Mouse (Mus musculus): ENCODE measurements around the gene Mtf1.

The Mtf1 gene

DNA sequence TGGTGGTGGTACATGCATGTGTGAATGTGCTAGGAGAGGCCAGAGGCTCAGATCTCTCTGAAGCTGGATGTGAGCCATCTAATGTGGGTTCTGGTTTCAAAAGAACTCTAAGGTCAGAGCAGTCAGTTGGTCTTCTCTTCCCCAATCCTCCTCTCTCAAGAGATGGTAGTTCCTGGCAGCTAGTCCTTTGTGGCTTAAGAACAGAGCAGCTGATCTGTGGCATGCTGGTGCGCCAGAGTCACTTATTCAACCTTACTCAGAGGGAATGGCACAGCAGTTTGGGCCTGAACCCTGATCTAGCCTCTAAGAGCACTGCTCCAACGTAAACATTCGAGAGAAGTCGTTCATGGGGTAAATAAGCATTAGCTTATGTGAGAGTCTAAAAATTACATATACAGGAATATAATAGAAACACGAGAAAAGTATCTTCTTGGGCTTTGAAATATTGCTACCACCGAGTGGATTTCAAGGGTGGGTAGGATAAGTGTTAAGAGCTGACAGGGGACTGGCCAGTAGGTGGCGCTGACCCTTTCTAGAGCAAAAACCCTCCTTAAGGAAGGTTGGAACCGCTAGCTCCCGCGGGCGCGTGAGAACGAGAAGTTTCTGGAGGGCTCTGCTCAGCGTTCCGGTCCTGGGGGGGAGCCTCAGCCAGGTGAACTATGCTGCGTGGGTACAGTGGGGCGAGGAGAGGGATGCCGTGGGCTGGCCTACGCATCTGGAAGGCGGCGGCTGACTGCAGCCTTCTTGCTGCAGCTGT is at the start of gene Mtf1:
Mtf1 (plus strand) TSS at position 553 of the 757 bp plus-strand sequence.
- peak; percentile 92 for DNase-seq (ENCODE audit: low read depth)

DNA sequence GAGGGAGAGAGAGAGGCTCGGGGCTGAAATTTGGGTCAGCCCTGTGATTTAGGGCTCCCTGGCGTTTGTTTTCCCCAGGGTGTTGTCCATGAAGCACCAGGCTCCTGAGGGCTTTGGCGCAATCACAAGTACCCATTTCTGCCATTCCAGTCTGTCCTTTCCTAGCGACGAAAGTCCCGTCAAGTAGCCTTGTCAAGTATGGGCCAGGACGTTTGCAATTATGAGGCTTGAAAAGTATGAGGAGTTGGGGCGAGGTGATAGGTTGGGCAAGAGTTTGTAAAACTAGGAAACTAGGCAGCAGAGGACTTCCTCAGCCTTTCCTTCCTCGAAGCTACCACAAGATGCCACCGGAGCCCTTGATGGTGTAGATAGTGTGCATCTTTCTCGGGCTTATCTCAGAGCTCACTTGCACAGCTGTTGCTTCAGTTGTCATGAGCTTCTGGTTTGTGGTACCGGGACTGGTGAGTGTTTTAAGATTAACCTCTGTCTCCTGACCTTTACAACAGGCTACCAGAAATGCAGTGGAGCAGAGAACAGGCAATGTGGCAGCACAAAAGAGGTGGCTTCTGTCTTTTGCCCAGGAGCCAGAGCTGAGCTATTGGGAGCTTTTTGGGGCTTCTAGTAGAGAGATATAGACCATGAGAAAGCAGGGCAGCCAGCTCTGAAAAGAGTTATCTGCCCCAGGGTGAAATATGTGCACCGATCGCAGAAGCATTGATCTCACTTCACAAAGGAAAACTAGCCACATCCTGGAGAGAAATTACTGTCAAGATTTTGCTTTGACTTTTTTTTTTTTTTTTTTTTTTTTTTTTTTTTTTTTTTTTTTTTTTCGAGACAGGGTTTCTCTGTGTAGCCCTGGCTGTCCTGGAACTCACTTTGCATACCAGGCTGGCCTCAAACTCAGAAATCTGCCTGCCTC is 49.4 kb upstream of the Mtf1 start:
- DNase-seq (ENCODE audit: low read depth): peak; percentile 82

DNA sequence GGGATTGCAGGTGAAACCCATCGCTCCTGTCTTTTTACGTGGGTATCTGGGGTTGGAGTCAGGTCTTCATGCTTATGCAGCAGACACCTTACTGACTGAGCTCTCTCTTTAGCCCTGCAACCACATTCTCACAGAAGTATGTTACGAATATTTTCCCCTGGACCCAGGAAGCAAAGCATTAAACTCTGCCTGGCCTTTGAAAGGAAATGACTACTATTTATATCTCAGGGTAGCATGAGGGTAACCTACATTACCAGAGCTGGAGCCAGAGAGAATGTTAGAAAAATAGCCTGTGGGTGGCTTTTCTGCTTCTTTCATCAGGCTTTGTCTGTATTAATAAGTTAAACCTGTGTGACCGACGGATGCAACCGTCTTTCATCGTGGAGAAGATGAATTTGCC is 46.4 kb upstream of the Mtf1 start:
- DNase-seq (ENCODE audit: low read depth): peak; percentile 49

DNA sequence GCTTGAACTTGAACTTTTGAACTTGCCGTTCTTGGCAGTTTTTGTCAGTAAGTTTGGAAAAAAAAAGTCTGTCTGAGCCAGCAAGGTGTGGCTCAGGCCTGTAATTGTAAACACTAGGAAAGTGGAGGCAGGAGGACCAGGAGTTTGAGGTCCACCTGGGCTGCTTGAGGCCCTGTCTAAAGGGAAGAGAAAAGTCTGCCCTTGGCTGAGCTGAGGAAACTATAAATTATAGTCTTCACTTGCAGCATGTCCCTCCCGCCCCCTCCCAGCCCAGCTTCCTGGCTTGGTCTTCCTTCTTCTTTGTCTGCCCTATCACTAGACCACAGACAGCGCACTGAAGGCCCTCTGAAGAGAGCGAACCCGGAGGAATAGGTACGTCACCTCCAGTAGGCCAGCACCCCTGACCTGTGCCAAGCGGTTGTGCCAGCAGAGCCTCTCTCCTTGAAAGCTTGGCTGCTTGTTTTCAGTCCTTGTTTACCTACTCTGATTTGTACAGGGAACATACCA is 42.5 kb upstream of the Mtf1 start:
- peak; percentile 61 for DNase-seq (ENCODE audit: low read depth)

DNA sequence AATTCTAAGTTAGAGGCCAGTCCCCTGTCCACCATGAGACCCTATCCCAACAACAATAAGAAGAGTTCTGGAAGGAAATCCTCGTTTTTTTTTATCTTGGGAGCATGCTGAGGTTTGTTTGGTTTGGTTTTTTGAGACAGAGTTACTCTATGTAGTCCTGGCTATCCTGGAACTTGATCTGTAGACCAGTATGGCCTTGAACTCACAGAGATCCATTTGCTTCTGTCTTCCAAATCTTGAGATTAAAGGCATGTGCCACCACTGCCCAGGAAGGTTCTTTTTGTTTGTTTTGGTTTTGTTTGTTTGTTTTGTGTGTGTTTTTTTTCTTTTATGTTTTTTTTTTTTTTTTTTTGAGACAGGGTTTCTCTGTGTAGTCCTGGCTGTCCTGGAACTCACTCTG is 40.7 kb upstream of the Mtf1 start:
- no peak for DNase-seq (ENCODE audit: low read depth)

DNA sequence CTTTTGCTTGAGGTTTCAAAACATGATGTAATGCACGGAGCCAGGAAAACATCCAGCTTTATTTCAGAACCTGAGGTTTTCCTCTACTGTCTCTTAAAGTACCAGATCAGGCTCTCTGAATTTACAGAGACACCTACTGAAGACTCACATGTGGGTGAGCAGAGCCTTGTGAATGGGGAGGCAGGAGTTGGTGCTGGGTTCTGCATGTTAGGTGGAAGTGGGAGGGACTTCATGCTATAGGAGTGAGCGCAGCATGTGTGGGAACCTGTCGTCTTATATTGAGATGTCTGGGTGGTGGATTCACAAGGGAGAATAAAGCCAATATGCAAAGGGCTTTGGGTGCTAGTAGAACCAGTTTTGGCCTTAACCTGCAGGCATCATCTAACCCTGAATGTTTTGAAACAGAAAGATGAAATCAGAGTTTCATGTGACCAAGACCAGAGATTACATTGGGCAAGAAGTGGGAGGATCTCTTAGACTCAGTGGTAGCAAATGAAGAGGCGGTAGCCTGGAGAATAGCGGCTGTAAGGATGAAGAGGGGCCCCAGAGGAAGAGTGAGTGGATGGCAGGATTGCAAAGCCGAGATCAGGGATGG is 38.9 kb upstream of the Mtf1 start:
- DNase-seq (ENCODE audit: low read depth): no peak

DNA sequence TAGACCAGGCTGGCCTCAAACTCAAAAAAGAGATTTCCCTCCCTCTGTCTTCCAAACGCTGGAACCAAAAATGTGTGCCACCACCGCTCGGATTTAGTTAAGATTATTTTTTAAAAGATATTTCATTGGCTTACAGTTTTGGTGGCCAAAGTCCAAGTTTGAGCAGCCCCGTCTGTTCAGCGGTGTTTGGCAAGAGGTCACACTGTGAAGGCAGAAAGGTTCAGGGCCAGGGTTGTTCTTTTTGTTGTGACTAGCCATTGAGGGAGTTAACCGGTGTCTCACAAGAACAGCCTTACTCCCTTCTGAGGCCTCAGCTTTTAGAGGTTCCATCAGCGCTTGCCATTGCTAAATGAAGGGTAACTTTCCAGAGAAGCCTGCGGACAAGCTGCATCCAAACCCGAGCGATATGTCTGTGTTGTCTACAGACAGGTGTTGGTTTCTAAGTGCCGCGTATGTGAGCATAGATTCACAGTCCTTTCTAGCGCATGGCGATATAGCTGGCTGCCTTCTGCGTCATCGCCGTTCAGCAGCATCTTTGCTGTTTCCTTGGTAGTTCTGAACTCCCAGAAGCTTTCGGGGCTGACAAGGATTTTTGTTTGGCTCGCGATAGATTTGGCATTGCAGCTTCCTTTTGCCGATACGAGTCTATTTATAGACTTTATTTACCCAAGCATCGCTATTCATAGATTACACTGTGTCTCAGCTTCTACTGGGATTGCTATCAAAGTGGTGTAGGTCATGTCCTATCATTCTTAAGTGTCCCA is 35.9 kb upstream of the Mtf1 start:
- DNase-seq (ENCODE audit: low read depth): no peak

DNA sequence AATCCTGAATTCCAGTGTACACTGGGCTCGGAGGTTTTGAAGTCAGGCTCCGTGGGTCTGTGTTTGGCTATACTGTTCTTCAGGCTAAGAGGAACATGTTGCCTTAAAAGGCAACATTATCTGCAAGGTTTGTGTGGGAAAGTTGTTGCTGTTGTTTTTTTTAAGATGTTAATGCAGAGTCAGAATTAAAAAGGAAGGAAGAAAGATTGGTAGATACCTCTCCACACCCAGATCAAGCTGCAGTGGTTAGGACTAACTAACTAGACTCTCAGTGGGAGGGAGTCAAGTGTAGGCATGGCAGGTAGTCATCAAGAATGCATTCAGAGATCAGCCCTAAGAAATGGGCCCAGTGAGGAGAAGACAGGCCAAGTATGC is 35.4 kb upstream of the Mtf1 start:
- no peak for DNase-seq (ENCODE audit: low read depth)

DNA sequence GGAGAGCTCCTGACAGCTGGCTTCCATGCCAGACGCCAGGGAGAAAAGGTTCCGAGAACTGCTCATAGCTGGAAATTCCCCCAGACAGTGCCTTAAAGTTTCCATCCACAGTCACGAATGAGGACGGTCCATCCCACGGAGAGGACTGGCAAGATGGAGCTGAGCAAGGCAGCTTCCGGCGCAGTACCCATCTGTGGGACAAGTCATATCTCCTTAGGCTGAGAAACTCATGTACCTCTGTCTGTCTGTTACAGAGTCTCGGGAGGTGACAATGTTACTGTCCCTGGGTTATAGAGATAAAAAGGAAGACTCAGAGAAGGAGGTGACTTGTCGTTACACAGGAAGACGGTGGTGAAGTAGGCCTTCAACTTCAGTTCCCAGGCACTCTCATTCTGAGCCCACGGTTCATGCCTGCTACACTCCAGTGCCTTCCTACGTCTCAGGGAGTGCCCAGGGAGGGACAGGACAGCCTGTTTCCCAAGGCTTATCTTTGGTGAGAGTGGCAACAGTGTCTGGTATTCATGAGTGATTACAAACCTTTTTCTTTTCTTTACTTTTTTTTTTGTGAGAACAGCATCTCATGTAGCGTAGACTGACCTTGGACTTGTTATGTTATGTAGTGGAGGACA is 32.8 kb upstream of the Mtf1 start:
- no peak for DNase-seq (ENCODE audit: low read depth)

DNA sequence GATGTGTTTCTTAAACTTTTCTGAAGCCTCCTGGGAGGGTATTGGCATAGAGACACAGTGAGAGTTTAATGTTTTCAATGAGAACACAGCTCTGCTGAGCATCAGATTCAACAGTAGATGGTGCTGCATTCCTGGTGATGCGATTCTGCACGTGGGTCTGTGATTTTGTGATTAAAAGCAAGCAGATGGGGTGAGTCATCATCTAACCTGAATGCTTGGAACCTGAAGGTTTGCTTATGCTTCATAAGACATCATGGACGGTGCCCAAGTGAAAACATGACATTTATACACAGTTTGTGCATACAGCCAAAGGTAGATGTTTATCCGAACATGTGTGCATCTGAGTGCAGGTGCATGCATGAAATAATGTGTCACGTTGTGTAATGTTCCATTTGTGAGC is 31.3 kb upstream of the Mtf1 start:
- DNase-seq (ENCODE audit: low read depth): no peak

DNA sequence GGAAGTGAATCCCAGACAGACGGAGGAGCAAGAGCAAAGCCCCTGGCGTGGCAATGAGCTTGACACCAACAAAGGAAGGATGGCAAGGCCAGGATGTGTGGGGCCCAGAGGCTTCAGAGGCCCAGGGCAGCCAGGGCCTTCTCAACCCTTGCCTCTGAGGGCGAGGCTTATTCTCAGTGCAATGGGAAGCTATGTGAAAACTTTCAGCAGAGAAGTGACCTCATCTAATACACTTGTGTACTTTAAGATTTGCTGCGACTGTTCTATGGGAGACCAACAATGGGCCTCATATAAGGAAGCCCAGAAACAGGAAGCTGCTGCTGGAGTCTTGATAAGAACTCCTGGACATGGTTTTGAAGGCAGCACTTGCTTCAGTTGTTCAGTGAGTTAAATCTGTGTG is 29.8 kb upstream of the Mtf1 start:
- DNase-seq (ENCODE audit: low read depth): no peak

DNA sequence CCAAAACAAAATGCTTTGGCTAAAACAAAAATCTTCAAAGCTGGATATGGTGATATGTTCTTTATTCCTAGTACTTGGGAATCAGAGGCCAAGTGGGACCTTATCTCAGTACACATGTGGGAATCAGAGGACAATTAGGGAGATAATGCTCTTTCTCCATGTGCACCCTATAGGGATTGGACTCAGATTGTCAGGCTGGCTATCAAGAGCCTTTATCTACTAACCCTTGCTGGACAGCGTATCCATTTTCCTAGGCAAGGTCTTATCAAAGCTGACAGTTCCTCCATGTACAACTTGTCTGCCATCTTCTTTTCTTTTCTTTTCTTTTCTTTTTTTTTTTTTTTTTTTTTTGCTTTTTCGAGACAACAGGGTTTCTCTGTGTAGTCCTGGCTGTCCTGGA is 28.5 kb upstream of the Mtf1 start:
- no peak for DNase-seq (ENCODE audit: low read depth)

DNA sequence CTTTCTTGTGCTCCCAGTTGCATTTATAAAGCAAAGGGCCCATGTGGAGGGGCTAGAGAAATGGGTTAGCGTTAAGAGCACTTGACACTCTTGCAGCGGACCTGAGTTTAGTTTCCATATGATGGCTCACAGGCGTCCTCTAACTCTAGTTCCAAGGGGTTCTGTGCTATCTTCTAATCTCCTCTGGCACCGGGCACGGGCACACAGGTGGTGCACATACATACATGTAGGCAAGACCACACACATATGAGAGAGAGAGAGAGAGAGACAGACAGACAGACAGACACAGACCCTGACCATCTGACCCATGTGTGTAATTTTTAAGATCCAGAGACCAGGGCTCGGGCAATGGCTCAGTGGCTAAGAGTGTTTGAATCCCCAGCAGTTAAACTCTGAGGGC is 27.9 kb upstream of the Mtf1 start:
- DNase-seq (ENCODE audit: low read depth): no peak

DNA sequence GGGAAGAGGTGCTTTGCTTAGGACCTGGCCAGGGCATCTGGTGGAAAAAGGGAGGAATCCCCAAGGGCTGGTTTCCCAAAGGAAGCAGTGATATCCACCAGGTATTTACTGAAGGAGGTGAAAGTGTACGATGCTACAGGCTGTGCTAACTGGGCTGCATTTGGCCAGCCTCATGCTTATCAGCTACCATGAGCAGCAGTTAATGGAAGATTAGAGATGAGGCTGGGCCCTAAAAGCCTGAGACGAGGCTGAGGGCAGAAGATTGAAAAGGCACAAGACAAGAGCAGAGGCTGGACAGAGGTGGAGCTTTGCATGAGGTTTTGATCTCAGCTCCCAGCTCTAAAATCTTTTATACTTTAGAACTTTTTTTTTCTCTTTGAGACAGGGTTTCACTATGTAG is 27.5 kb upstream of the Mtf1 start:
- no peak for DNase-seq (ENCODE audit: low read depth)

DNA sequence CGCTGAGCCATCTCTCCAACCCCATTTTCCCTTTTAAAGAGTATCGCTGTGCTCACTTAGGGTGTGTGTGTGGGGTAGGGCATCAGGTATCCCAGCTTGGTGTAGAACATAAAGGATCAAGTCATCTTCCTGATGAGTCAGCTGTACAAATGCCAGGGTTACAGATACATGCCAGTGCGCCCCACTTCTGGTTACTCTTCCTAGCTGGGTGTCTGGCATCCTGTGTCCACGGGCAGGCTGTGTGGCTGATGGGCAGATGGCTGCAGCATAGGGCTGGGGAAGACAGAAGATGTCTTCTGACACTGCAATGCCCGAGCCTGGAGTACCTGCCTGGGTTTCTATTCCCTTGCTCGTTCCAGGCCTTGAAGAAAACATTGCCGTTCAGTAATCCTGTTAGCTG is 20.5 kb upstream of the Mtf1 start:
- DNase-seq (ENCODE audit: low read depth): no peak

DNA sequence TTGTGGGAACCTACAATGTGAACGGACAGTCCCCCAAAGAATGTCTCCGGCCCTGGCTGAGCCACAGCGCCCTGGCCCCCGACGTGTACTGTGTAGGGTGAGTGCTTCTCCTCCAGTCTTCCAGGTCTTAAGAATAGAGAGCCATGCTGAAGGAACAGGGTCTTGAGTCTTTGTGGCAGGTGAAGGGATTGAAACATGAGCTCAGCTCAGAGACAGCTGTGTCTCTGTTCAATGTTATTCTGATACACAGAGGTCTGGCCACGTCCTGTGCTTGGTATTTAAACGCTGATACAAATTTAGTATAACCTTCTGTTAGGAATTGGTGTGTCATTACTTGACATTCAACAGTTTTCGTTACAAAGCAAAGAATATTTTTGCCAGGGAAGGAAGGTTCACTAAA is 19.5 kb upstream of the Mtf1 start:
- DNase-seq (ENCODE audit: low read depth): no peak

DNA sequence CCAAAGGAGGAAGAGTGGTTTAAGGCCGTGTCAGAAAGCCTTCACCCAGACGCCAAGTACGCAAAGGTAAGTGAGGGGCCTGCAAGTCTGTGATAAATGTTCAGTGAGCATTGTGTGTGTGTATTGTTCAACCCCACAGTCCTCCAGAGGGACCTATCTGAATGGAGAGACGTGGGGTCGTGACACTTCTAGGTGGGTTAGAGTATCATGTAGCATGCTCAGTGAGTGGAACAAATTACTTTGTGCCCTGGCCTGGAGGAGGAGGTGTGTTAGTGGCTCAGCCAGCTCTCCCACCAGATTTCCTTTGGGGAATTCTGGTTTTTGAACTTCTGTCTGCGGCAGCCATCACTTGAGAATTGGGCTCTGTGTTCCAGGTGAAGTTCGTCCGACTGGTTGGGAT is 18.0 kb upstream of the Mtf1 start:
- no peak for DNase-seq (ENCODE audit: low read depth)

DNA sequence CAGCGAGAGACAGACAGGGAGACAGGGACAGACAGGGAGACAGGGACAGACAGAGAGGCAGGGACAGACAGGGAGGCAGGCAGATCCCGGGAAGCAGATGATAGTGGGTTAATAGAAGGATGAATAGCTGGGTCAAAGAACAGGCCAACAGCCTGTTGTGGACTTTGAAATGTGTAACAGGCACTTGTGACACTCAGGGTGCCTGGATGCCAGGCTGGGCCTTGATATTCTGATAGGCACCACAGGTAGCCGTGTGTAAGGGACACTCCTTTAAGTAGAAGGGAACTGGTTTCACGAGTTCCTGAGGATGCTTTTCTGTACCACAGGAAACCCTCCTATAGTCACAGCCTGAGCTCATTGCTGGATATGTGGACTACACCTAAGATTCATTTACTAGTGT is 11.9 kb upstream of the Mtf1 start:
- no peak for DNase-seq (ENCODE audit: low read depth)

DNA sequence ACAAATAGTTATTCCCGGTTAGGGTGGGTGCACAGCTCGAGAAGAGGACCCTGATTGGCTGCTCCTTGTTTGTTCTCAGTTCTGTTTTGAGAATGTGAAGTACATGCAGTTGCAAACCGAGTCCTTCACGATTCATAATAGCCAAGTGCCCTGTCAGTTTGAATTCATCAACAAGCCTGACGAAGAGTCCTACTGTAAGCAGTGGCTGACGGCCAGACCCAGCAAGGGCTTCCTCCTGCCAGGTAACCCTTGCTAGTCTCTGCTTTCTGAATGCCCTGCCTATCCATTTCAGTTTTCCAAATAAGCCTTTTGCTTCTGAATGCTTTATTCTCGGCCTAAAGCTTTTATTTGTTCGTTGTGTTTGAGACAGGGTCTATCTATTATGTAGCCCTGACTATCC is 9.8 kb upstream of the Mtf1 start:
- DNase-seq (ENCODE audit: low read depth): no peak

DNA sequence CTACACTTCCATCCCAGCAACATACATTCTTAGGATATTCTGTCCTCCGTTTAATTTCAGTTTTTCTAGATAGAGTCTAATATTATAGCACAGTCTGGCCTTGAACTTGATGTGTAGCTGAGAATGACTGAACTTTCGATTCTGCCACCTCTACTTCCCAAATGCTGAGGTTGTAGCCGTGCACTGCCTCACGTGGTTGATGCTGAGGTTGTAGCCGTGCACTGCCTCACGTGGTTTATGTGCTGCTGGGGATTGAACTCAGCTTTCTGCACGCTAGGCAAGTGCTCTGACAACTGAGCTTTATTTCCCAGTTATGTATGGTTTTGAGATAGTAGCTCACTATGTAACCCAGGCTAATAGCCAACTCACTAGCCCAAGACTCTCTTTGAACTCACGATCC is 5.8 kb upstream of the Mtf1 start:
- DNase-seq (ENCODE audit: low read depth): no peak

DNA sequence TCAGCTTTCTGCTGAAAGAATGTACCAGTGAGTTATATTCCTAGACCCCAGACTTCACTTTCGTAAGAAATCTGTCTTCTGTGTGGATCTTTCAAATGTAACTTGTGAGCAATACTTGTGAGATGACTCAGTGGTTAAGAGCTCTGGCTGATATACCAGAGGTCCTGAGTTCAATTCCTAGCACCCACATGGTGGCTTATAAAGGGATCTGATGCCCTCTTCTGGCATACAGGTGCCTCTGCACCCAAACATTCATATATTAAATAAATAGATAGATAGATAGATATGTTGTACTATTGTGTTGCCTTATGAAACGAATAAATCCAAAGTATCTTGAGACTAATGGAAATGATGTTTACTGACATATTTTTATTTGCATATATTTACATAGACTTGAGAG is 5.0 kb upstream of the Mtf1 start:
- DNase-seq (ENCODE audit: low read depth): no peak

Measured in naive thymus-derived CD4-positive, alpha-beta T cell, adult 2 months (primary cell).